ENCODE assay signal across 8 mouse cellular contexts in the genomic region with DNA sequence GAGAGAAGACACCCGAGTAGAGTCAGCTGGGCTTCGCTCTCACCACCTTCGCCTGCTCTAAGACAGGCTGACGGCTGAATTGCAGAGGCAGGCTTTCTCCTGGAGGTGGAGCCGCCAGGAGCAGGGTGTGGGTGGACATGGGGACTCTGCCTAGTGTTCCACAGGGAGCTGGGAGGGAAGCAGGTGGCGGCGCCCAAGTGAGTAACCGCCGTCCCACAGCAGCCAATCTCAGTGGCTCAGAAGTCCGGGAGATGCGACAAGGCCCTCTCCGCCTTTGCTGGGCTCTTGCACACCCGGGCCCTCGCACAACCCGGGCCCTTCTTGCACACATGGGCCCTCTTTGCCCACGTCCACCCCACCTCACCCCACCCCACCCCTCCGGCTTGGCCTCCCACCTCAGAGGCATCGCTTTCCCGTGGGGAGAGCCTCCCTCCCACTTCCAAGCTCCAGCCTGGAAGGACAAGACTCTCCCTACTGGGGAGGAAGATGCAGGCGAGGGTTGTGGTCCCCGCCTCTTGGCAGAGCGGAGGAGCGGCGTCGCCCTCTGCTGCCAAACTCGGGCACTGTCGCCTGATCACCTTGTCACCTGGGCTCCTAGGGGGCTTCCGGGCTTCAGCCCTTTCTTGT. TPM values are rescaled to one million over a fixed set of nuclear protein-coding genes. Genes with fewer than 3 reads are reported as not detected.
DNase-seq lines count a peak whose midpoint lies in the region; ATAC-seq and TF ChIP-seq lines count a peak whose summit lies in the region.

No protein-coding gene starts in this region.

- H3K9ac ChIP-seq in forebrain, embryonic 12.5 days = peak overlapping the region; percentile 45; the same call in 1 of the 2 replicates
- H3K9ac ChIP-seq in intestine, embryonic 14.5 days (ENCODE audit: low read length) = no peak overlapping the region
- H3K9ac ChIP-seq in liver, adult 2 months (ENCODE audit: low read depth, low read length) = no peak overlapping the region
- H3K9ac ChIP-seq in neural tube, embryonic 11.5 days (ENCODE audit: low read length) = peak overlapping the region; percentile 32; the same call in 1 of the 2 replicates

- 21% methylated on average over 28 of the region's 28 CpGs for WGBS in bone marrow, adult 2 months
- 6% methylated on average over 28 of the region's 28 CpGs for WGBS in forebrain, embryonic 12.5 days
- 5% methylated on average over 28 of the region's 28 CpGs for WGBS in intestine, embryonic 14.5 days
- WGBS in liver, adult 2 months = 20% methylated on average over 28 of the region's 28 CpGs
- 6% methylated on average over 23 of the region's 28 CpGs for WGBS in neural tube, embryonic 11.5 days

- peak; percentile 28 for DNase-seq in kidney, adult 11 months
- DNase-seq in kidney, adult 9 months = no peak
- peak; percentile 84 for DNase-seq in intestine, embryonic 14.5 days (ENCODE audit: low spot score)
- DNase-seq in liver, adult 2 months (ENCODE audit: extremely low read depth, low read depth, low spot score) = no peak
- peak; percentile 71 for DNase-seq in neural tube, embryonic 11.5 days (ENCODE audit: low spot score)
- DNase-seq in thymus, postnatal 25 days = peak; percentile 85

- ATAC-seq in forebrain, embryonic 12.5 days (ENCODE audit: low FRiP score) = peak; percentile 60
- ATAC-seq in intestine, embryonic 14.5 days (replicated peaks; ENCODE audit: low FRiP score, low TSS enrichment, low read depth) = no peak
- ATAC-seq in neural tube, embryonic 11.5 days (ENCODE audit: insufficient read depth, low FRiP score, low TSS enrichment) = peak; percentile 42; the same call in 1 of the 2 replicates

- no peak overlapping the region for H3K27ac ChIP-seq in bone marrow, adult 2 months (ENCODE audit: control insufficient read depth, insufficient read depth, low read depth, low read length, poor library complexity)
- H3K27ac ChIP-seq in forebrain, embryonic 12.5 days = no peak overlapping the region
- no peak overlapping the region for H3K27ac ChIP-seq in intestine, embryonic 14.5 days (ENCODE audit: low read depth)
- H3K27ac ChIP-seq in liver, adult 2 months (replicated peaks; ENCODE audit: insufficient read depth, low read depth, low read length) = no peak overlapping the region
- no peak overlapping the region for H3K27ac ChIP-seq in neural tube, embryonic 11.5 days (ENCODE audit: low read depth, low read length)

- peaks cover 24% of the 10 kb centered on the region; the same call in 1 of the 2 replicates for H3K27me3 ChIP-seq in forebrain, embryonic 12.5 days
- no peaks in the 10 kb centered on the region for H3K27me3 ChIP-seq in intestine, embryonic 14.5 days (replicated peaks; ENCODE audit: control insufficient read depth, insufficient read depth, low read length)
- H3K27me3 ChIP-seq in liver, adult 2 months (ENCODE audit: control insufficient read depth, insufficient read depth, low read length) = no peaks in the 10 kb centered on the region
- H3K27me3 ChIP-seq in neural tube, embryonic 11.5 days (ENCODE audit: control insufficient read depth, insufficient read depth, low read length) = no peaks in the 10 kb centered on the region

- H3K4me3 ChIP-seq in bone marrow, adult 2 months (replicated peaks; ENCODE audit: control insufficient read depth, low read depth, low read length) = no peak overlapping the region
- peak overlapping the region; percentile 32 for H3K4me3 ChIP-seq in forebrain, embryonic 12.5 days (replicated peaks)
- H3K4me3 ChIP-seq in intestine, embryonic 14.5 days (ENCODE audit: low read depth, low read length) = peak overlapping the region; percentile 22; the same call in 1 of the 2 replicates
- H3K4me3 ChIP-seq in liver, adult 2 months (ENCODE audit: insufficient read depth, low read depth, low read length) = no peak overlapping the region
- H3K4me3 ChIP-seq in neural tube, embryonic 11.5 days (ENCODE audit: low read depth, low read length) = peak overlapping the region; percentile 19

- H3K4me2 ChIP-seq in forebrain, embryonic 12.5 days = peak overlapping the region; percentile 60
- peak overlapping the region; percentile 51 for H3K4me2 ChIP-seq in intestine, embryonic 14.5 days (ENCODE audit: low read length)
- H3K4me2 ChIP-seq in neural tube, embryonic 11.5 days (ENCODE audit: low read depth) = peak overlapping the region; percentile 46

- peak; percentile 56 for TF ChIP-seq CTCF in bone marrow, adult 2 months (IDR thresholded peaks at IDR 0.05; ENCODE audit: control insufficient read depth, insufficient read depth, low read length)
- TF ChIP-seq CTCF in liver, adult 2 months (IDR thresholded peaks at IDR 0.05; ENCODE audit: low read depth, low read length) = peak; percentile 65

- H3K9me3 ChIP-seq in forebrain, embryonic 12.5 days = no peaks in the 10 kb centered on the region
- no peaks in the 10 kb centered on the region for H3K9me3 ChIP-seq in intestine, embryonic 14.5 days (ENCODE audit: control insufficient read depth, low read length)
- no peaks in the 10 kb centered on the region for H3K9me3 ChIP-seq in neural tube, embryonic 11.5 days (ENCODE audit: control insufficient read depth, low read length)

- H3K4me1 ChIP-seq in bone marrow, adult 2 months (ENCODE audit: control insufficient read depth, insufficient read depth, low read length) = peaks cover 1% of the 10 kb centered on the region
- peaks cover 24% of the 10 kb centered on the region for H3K4me1 ChIP-seq in forebrain, embryonic 12.5 days
- H3K4me1 ChIP-seq in intestine, embryonic 14.5 days (replicated peaks; ENCODE audit: control insufficient read depth, insufficient read depth, low read length) = peaks cover 35% of the 10 kb centered on the region
- H3K4me1 ChIP-seq in liver, adult 2 months (ENCODE audit: control insufficient read depth, insufficient read depth, low read length) = no peaks in the 10 kb centered on the region
- no peaks in the 10 kb centered on the region for H3K4me1 ChIP-seq in neural tube, embryonic 11.5 days (ENCODE audit: control insufficient read depth, insufficient read depth, low read length)

- no peaks in the 10 kb centered on the region for H3K36me3 ChIP-seq in forebrain, embryonic 12.5 days (replicated peaks)
- no peaks in the 10 kb centered on the region for H3K36me3 ChIP-seq in intestine, embryonic 14.5 days (ENCODE audit: control insufficient read depth, insufficient read depth, low read length)
- no peaks in the 10 kb centered on the region for H3K36me3 ChIP-seq in liver, adult 2 months (ENCODE audit: control insufficient read depth, insufficient read depth, low read length)
- H3K36me3 ChIP-seq in neural tube, embryonic 11.5 days (ENCODE audit: control insufficient read depth, insufficient read depth, low read length) = no peaks in the 10 kb centered on the region

- TF ChIP-seq POLR2A in bone marrow, adult 2 months (IDR thresholded peaks at IDR 0.05; ENCODE audit: borderline replicate concordance, control insufficient read depth, low read depth, low read length) = no peak
- no peak for TF ChIP-seq POLR2A in liver, adult 2 months (IDR thresholded peaks at IDR 0.05; ENCODE audit: extremely low read depth, insufficient read depth, low read length)

- no peaks in the 10 kb centered on the region for H3K79me2 ChIP-seq in liver, adult 2 months (ENCODE audit: control insufficient read depth, insufficient read depth, low read length)

RNA-seq across cellular contexts. Expression of a gene that starts 15.0 kb away (rescaled TPM):
- 2.5 and 2.6 TPM in 2 replicates for polyA plus RNA-seq in bone marrow, adult 2 months (2011; ENCODE audit: insufficient read depth, insufficient read length, low replicate concordance, missing spikeins)
- polyA plus RNA-seq in forebrain, embryonic 12.5 days (2016; fragmentation: Nextera tagmentation; extraction: Ambion mirVana) = 4.1 and 4.7 TPM in 2 replicates
- polyA plus RNA-seq in intestine, embryonic 14.5 days (2014; fragmentation: Nextera tagmentation; extraction: Ambion mirVana) = 3.5 and 4.2 TPM in 2 replicates
- total RNA-seq in liver, adult 2 months (2014; rRNA removed) = 0.92 and 1.5 TPM in 2 replicates
- polyA plus RNA-seq in liver, adult 2 months (2012; rRNA removed) = 1.2 and 1.5 TPM in 2 replicates
- 6.6 TPM in 2 replicates for polyA plus RNA-seq in neural tube, embryonic 11.5 days (2014; fragmentation: Nextera tagmentation; extraction: Ambion mirVana)

RNA-seq across cellular contexts. Expression of a gene that starts 15.1 kb away (rescaled TPM):
- polyA plus RNA-seq in bone marrow, adult 2 months (2011; ENCODE audit: insufficient read depth, insufficient read length, low replicate concordance, missing spikeins) = 9.1 and 10.0 TPM in 2 replicates
- polyA plus RNA-seq in forebrain, embryonic 12.5 days (2016; fragmentation: Nextera tagmentation; extraction: Ambion mirVana) = 2.9 and 3.6 TPM in 2 replicates
- 6.4 and 6.9 TPM in 2 replicates for polyA plus RNA-seq in intestine, embryonic 14.5 days (2014; fragmentation: Nextera tagmentation; extraction: Ambion mirVana)
- total RNA-seq in liver, adult 2 months (2014; rRNA removed) = 0.18 and 0.60 TPM in 2 replicates
- polyA plus RNA-seq in liver, adult 2 months (2012; rRNA removed) = 0.70 and 0.89 TPM in 2 replicates
- 3.2 and 4.4 TPM in 2 replicates for polyA plus RNA-seq in neural tube, embryonic 11.5 days (2014; fragmentation: Nextera tagmentation; extraction: Ambion mirVana)

RNA-seq across cellular contexts. Expression of a gene that starts 45.1 kb away (rescaled TPM):
- polyA plus RNA-seq in bone marrow, adult 2 months (2011; ENCODE audit: insufficient read depth, insufficient read length, low replicate concordance, missing spikeins) = 27.4 and 42.0 TPM in 2 replicates
- 61.9 and 63.2 TPM in 2 replicates for polyA plus RNA-seq in forebrain, embryonic 12.5 days (2016; fragmentation: Nextera tagmentation; extraction: Ambion mirVana)
- polyA plus RNA-seq in intestine, embryonic 14.5 days (2014; fragmentation: Nextera tagmentation; extraction: Ambion mirVana) = 65.4 and 67.1 TPM in 2 replicates
- total RNA-seq in liver, adult 2 months (2014; rRNA removed) = 55.3 and 63.2 TPM in 2 replicates
- 89.3 and 94.5 TPM in 2 replicates for polyA plus RNA-seq in liver, adult 2 months (2012; rRNA removed)
- polyA plus RNA-seq in neural tube, embryonic 11.5 days (2014; fragmentation: Nextera tagmentation; extraction: Ambion mirVana) = 69.5 and 74.4 TPM in 2 replicates

RNA-seq across cellular contexts. Expression of a gene that starts 54.0 kb away (rescaled TPM):
- 0.50 and 1.4 TPM in 2 replicates for polyA plus RNA-seq in bone marrow, adult 2 months (2011; ENCODE audit: insufficient read depth, insufficient read length, low replicate concordance, missing spikeins)
- polyA plus RNA-seq in forebrain, embryonic 12.5 days (2016; fragmentation: Nextera tagmentation; extraction: Ambion mirVana) = 0.27 and 0.28 TPM in 2 replicates
- polyA plus RNA-seq in intestine, embryonic 14.5 days (2014; fragmentation: Nextera tagmentation; extraction: Ambion mirVana) = 5.9 and 6.6 TPM in 2 replicates
- not detected in 2 replicates for total RNA-seq in liver, adult 2 months (2014; rRNA removed)
- 0.10 TPM in 1 of 2 replicates, not detected in the other for polyA plus RNA-seq in liver, adult 2 months (2012; rRNA removed)
- 0.33 and 0.42 TPM in 2 replicates for polyA plus RNA-seq in neural tube, embryonic 11.5 days (2014; fragmentation: Nextera tagmentation; extraction: Ambion mirVana)

Comparison
In these comparisons a context has a peak if more than half of its experiments do, and no peak if none do; other contexts are left out.
1. DNase-seq: peak in kidney, adult 11 months (single experiment), intestine, embryonic 14.5 days (single experiment), neural tube, embryonic 11.5 days (single experiment) and thymus, postnatal 25 days (single experiment); none in kidney, adult 9 months (single experiment) and liver, adult 2 months (single experiment).
2. H3K4me3 ChIP-seq: peak in forebrain, embryonic 12.5 days (single experiment), intestine, embryonic 14.5 days (single experiment) and neural tube, embryonic 11.5 days (single experiment); none in bone marrow, adult 2 months (single experiment) and liver, adult 2 months (single experiment).
3. H3K9ac ChIP-seq: peak in forebrain, embryonic 12.5 days (single experiment) and neural tube, embryonic 11.5 days (single experiment); none in intestine, embryonic 14.5 days (single experiment) and liver, adult 2 months (single experiment).
4. Peak in every context shown above with its lines, with median percentiles within 50 percentile points of each other: H3K4me2 ChIP-seq.